17 mouse cellular contexts compared by ENCODE assay signal in genomic region chr11:23029399-23029798, GRCm38 (mm10). TPM values are rescaled to one million over a fixed set of nuclear protein-coding genes. Genes with fewer than 3 reads are reported as not detected.
"Had no signal": no experiment of that assay in that cellular context is flagged by ENCODE, and none has a peak within 500 bp of the region (broad histone marks: within the 10 kb centered on the region; RNA-seq: fewer than 3 reads in every experiment).

No protein-coding gene starts in this region.

- H3K27me3 ChIP-seq: neural tube, embryonic 12.5 days; neural tube, embryonic 13.5 days; neural tube, embryonic 15.5 days; stomach, embryonic 15.5 days had no signal

- H3K4me1 ChIP-seq: neural tube, embryonic 12.5 days; neural tube, embryonic 13.5 days; neural tube, embryonic 15.5 days; stomach, embryonic 15.5 days had no signal

- DNase-seq: retina, postnatal 1 day; right cerebral cortex, adult 18-20 months; right cerebral cortex, postnatal 14 days; right cerebral cortex, postnatal 25 days; right cerebral cortex, postnatal 4 days; spleen, adult 18-20 months; thymus, adult 18-20 months; thymus, adult 2 months; thymus, postnatal 14 days; thymus, postnatal 25 days; thymus, postnatal 36 days; thymus, postnatal 4 days had no signal

- H3K27ac ChIP-seq: neural tube, embryonic 12.5 days; neural tube, embryonic 13.5 days; neural tube, embryonic 15.5 days; stomach, embryonic 15.5 days had no signal

- H3K4me3 ChIP-seq: neural tube, embryonic 12.5 days; neural tube, embryonic 13.5 days; neural tube, embryonic 15.5 days; stomach, embryonic 15.5 days had no signal

- H3K4me2 ChIP-seq: neural tube, embryonic 12.5 days; neural tube, embryonic 13.5 days; neural tube, embryonic 15.5 days; stomach, embryonic 15.5 days had no signal

- H3K36me3 ChIP-seq: neural tube, embryonic 12.5 days; neural tube, embryonic 13.5 days; neural tube, embryonic 15.5 days; stomach, embryonic 15.5 days had no signal

- H3K9me3 ChIP-seq: neural tube, embryonic 12.5 days; neural tube, embryonic 13.5 days; neural tube, embryonic 15.5 days; stomach, embryonic 15.5 days had no signal

- H3K9ac ChIP-seq: neural tube, embryonic 12.5 days; neural tube, embryonic 13.5 days; neural tube, embryonic 15.5 days; stomach, embryonic 15.5 days had no signal

RNA-seq across cellular contexts. Expression of gene Fam161a, which starts 22.1 kb away (rescaled TPM):
- polyA plus RNA-seq: small intestine, adult 2 months had no signal

RNA-seq across cellular contexts. Expression of gene Gm28048, which starts 47.5 kb away (rescaled TPM):
- polyA plus RNA-seq: small intestine, adult 2 months; thymus, adult 2 months had no signal
